Mouse (Mus musculus) heart, embryonic 13.5 days (tissue): ENCODE measurements around the gene Orai1. TPM values are rescaled to one million over a fixed set of nuclear protein-coding genes. Genes with fewer than 3 reads are reported as not detected.
A peak's percentile ranks its signal among the peaks of the same experiment; 100 is the strongest.
"Not testable (repeated sequence)": the region's sequence is repeated elsewhere in the genome, so short reads cannot be mapped to it uniquely, and the experiment has no call there.

Experiments used
- ATAC-seq: fragments of 200-750 bp; cut with Nextera tagmentation; 2 replicates; pipeline ENCODE4 v1.8.0; 2017; ENCODE audit warnings: moderate TSS enrichment; ENCODE audit not compliant: insufficient number of reproducible peaks, low FRiP score, low TSS enrichment; ENCODE audit errors: extremely low read depth
- H3K27ac ChIP-seq: fragments of 300-500 bp; sonication (generic); replicated peaks from 2 replicates; pipeline ENCODE4 v1.5.1; 2015; ENCODE audit warnings: moderate library complexity, mild to moderate bottlenecking, inconsistent platforms
- H3K27me3 ChIP-seq: fragments of 300-500 bp; sonication (generic); replicated peaks from 2 replicates; pipeline ENCODE4 v1.6.1; 2015; ENCODE audit warnings: mild to moderate bottlenecking, inconsistent platforms
- H3K36me3 ChIP-seq: fragments of 300-500 bp; sonication (generic); 2 replicates; pipeline ENCODE4 v1.6.1; 2015; ENCODE audit warnings: mild to moderate bottlenecking, inconsistent platforms
- H3K4me1 ChIP-seq: fragments of 300-500 bp; sonication (generic); 2 replicates; pipeline ENCODE4 v1.6.1; 2015; ENCODE audit warnings: inconsistent platforms
- H3K4me2 ChIP-seq: fragments of 300-500 bp; sonication (generic); 2 replicates; pipeline ENCODE4 v1.6.1; 2015; ENCODE audit warnings: inconsistent platforms, mild to moderate bottlenecking, moderate library complexity
- H3K4me3 ChIP-seq: fragments of 300-500 bp; sonication (generic); 2 replicates; pipeline ENCODE4 v1.5.1; 2015; ENCODE audit warnings: moderate library complexity, mild to moderate bottlenecking, inconsistent platforms
- H3K9ac ChIP-seq: fragments of 300-500 bp; sonication (generic); 2 replicates; pipeline ENCODE4 v1.6.1; 2015; ENCODE audit warnings: inconsistent platforms, mild to moderate bottlenecking, moderate library complexity
- H3K9me3 ChIP-seq: fragments of 300-500 bp; sonication (generic); 2 replicates; pipeline ENCODE4 v1.6.1; 2016; ENCODE audit warnings: inconsistent platforms
- WGBS: fragments of 180-500 bp; shearing (Covaris S2); methylation state at CpG from one replicate; pipeline ENCODE4 v1.1.7; 2015; ENCODE audit warnings: mixed read lengths; 5-methylcytosine and 5-hydroxymethylcytosine counted together
- polyA plus RNA-seq: library from polyadenylated mRNA; unstranded; fragments of >200 nt; fragmentation: Nextera tagmentation; extraction: Ambion mirVana; gene quantifications from 2 replicates; pipeline ENCODE4 v1.2.1, GENCODE M21; 2015

Orai1 gene
- polyA plus RNA-seq, 1 experiment from 2014 or later = 19.1 TPM

GRCm38 (mm10) chr5:123057366-123058250 is 42.7 kb downstream of the Orai1 start:
- WGBS = 8% methylated on average over 48 of the region's 48 CpGs
- peak overlapping the region; percentile 75 for H3K9ac ChIP-seq
- no peaks in the 10 kb centered on the region for H3K27me3 ChIP-seq
- H3K4me2 ChIP-seq = peak overlapping the region; percentile 67
- peak; percentile 92 for ATAC-seq
- peak overlapping the region; percentile 52 for H3K4me3 ChIP-seq
- H3K9me3 ChIP-seq = no peaks in the 10 kb centered on the region
- H3K4me1 ChIP-seq = peaks cover 26% of the 10 kb centered on the region
- no peaks in the 10 kb centered on the region for H3K36me3 ChIP-seq
- H3K27ac ChIP-seq = peak overlapping the region; percentile 74

GRCm38 (mm10) chr5:123058251-123059102 is 43.6 kb downstream of the Orai1 start:
- Histone ChIP-seq H3K9ac (peak overlapping the region; percentile 75), H3K27me3 (no peaks in the 10 kb centered on the region), H3K27ac (peak overlapping the region; percentile 74), H3K4me1 (peaks cover 26% of the 10 kb centered on the region), H3K4me2 (peak overlapping the region; percentile 67), H3K9me3 (no peaks in the 10 kb centered on the region), H3K36me3 (no peaks in the 10 kb centered on the region), H3K4me3 (peak overlapping the region; percentile 52)
- 35% methylated on average over 16 of the region's 16 CpGs for WGBS
- no peak for ATAC-seq

- H3K27me3 ChIP-seq = no peaks in the 10 kb centered on the region
- WGBS = 9% methylated on average over 14 of the region's 14 CpGs
- peak overlapping the region; percentile 64 for H3K4me2 ChIP-seq
- ATAC-seq = no peak
- H3K36me3 ChIP-seq = no peaks in the 10 kb centered on the region
- peak overlapping the region; percentile 32 for H3K4me3 ChIP-seq
- H3K9ac ChIP-seq = peak overlapping the region; percentile 67
- peak overlapping the region; percentile 92 for H3K27ac ChIP-seq
- peaks cover 29% of the 10 kb centered on the region for H3K4me1 ChIP-seq
- H3K9me3 ChIP-seq = no peaks in the 10 kb centered on the region
Observed at GRCm38 (mm10) chr5:123059757-123060520, 45.1 kb downstream of the Orai1 start.

- H3K4me1 ChIP-seq = peaks cover 29% of the 10 kb centered on the region
- ATAC-seq = no peak
- H3K27me3 ChIP-seq = no peaks in the 10 kb centered on the region
- peak overlapping the region; percentile 67 for H3K9ac ChIP-seq
- no peaks in the 10 kb centered on the region for H3K36me3 ChIP-seq
- H3K4me3 ChIP-seq = peak overlapping the region; percentile 32
- H3K4me2 ChIP-seq = peak overlapping the region; percentile 64
- WGBS = 57% methylated on average over 9 of the region's 9 CpGs
- H3K27ac ChIP-seq = peak overlapping the region; percentile 92
- no peaks in the 10 kb centered on the region for H3K9me3 ChIP-seq
Observed at GRCm38 (mm10) chr5:123060706-123061401, 46.0 kb downstream of the Orai1 start.

GRCm38 (mm10) chr5:123061402-123061749 is 46.5 kb downstream of the Orai1 start:
- WGBS = 78% methylated on average over 6 of the region's 6 CpGs
- not testable (repeated sequence) for H3K36me3 ChIP-seq, ATAC-seq, H3K27ac ChIP-seq, H3K9ac ChIP-seq, H3K27me3 ChIP-seq, H3K4me2 ChIP-seq, H3K9me3 ChIP-seq, H3K4me3 ChIP-seq
- peaks cover 29% of the 10 kb centered on the region for H3K4me1 ChIP-seq

GRCm38 (mm10) chr5:123063141-123063540 is 48.3 kb downstream of the Orai1 start:
- H3K4me2 ChIP-seq = no peak overlapping the region
- no peaks in the 10 kb centered on the region for H3K36me3 ChIP-seq
- no peaks in the 10 kb centered on the region for H3K27me3 ChIP-seq
- 79% methylated on average over 3 of the region's 3 CpGs for WGBS
- no peak overlapping the region for H3K27ac ChIP-seq
- no peak overlapping the region for H3K9ac ChIP-seq
- H3K4me3 ChIP-seq = no peak overlapping the region
- ATAC-seq = no peak
- no peaks in the 10 kb centered on the region for H3K9me3 ChIP-seq
- H3K4me1 ChIP-seq = peaks cover 35% of the 10 kb centered on the region

GRCm38 (mm10) chr5:123064207-123064606 is 49.3 kb downstream of the Orai1 start:
- peak overlapping the region; percentile 30; the same call in 1 of the 2 replicates for H3K9ac ChIP-seq
- no peak for ATAC-seq
- peaks cover 31% of the 10 kb centered on the region for H3K4me1 ChIP-seq
- 30% methylated on average over 6 of the region's 6 CpGs for WGBS
- H3K36me3 ChIP-seq = no peaks in the 10 kb centered on the region
- H3K4me3 ChIP-seq = no peak overlapping the region
- no peaks in the 10 kb centered on the region for H3K27me3 ChIP-seq
- H3K9me3 ChIP-seq = no peaks in the 10 kb centered on the region
- H3K4me2 ChIP-seq = no peak overlapping the region
- no peak overlapping the region for H3K27ac ChIP-seq

GRCm38 (mm10) chr5:123067395-123067995 is 52.6 kb downstream of the Orai1 start:
- H3K9me3 ChIP-seq = no peaks in the 10 kb centered on the region
- H3K4me1 ChIP-seq = peaks cover 15% of the 10 kb centered on the region
- no peaks in the 10 kb centered on the region for H3K27me3 ChIP-seq
- H3K4me2 ChIP-seq = peak overlapping the region; percentile 31; the same call in 1 of the 2 replicates
- peak; percentile 46 for ATAC-seq
- H3K9ac ChIP-seq = no peak overlapping the region
- WGBS = 11% methylated on average over 6 of the region's 6 CpGs
- H3K36me3 ChIP-seq = no peaks in the 10 kb centered on the region
- no peak overlapping the region for H3K4me3 ChIP-seq
- peak overlapping the region; percentile 84 for H3K27ac ChIP-seq

GRCm38 (mm10) chr5:123068115-123068514 is 53.2 kb downstream of the Orai1 start, which contains the start of gene Tmem120b:
Gene Tmem120b, plus strand, starts transcription at chr5:123068415.
- H3K9ac ChIP-seq = 0 out of 2 replicates have a peak within 1 kb of the TSS, but pooled peaks have one; percentile 19

GRCm38 (mm10) chr5:123068714-123069113 is 53.8 kb downstream of the Orai1 start:
- no peak overlapping the region for H3K4me3 ChIP-seq
- H3K9ac ChIP-seq = no peak overlapping the region
- ATAC-seq = no peak
- no peaks in the 10 kb centered on the region for H3K9me3 ChIP-seq
- no peak overlapping the region for H3K4me2 ChIP-seq
- H3K27ac ChIP-seq = no peak overlapping the region
- 83% methylated on average over 2 of the region's 2 CpGs for WGBS
- peaks cover 15% of the 10 kb centered on the region for H3K4me1 ChIP-seq
- H3K27me3 ChIP-seq = no peaks in the 10 kb centered on the region
- H3K36me3 ChIP-seq = no peaks in the 10 kb centered on the region

More at GRCm38 (mm10) chr5:123068115-123068514, 53.2 kb downstream of the Orai1 start, which contains the start of gene Tmem120b:
- ATAC-seq = no peak
- Histone ChIP-seq H3K9me3 (no peaks in the 10 kb centered on the region), H3K27ac (peak within 1 kb of the TSS; percentile 84), H3K4me2 (peak within 1 kb of the TSS; percentile 31; the same call in 1 of the 2 replicates), H3K4me3 (no peak within 1 kb of the TSS), H3K4me1 (peaks cover 15% of the 10 kb centered on the region), H3K27me3 (no peaks in the 10 kb centered on the region), H3K36me3 (no peaks in the 10 kb centered on the region)
- 80% methylated on average over 12 of the region's 12 CpGs for WGBS
